ENCODE assay signal across 9 mouse cellular contexts in genomic region chr11:49986277-49987036, GRCm38 (mm10). TPM values are rescaled to one million over a fixed set of nuclear protein-coding genes. Genes with fewer than 3 reads are reported as not detected.
DNase-seq lines count a peak whose midpoint lies in the region; ATAC-seq and TF ChIP-seq lines count a peak whose summit lies in the region.
"Had no signal": no experiment of that assay in that cellular context is flagged by ENCODE, and none has a peak within 500 bp of the region (broad histone marks: within the 10 kb centered on the region; RNA-seq: fewer than 3 reads in every experiment).

No protein-coding gene starts in this region.

- H3K4me2 ChIP-seq in forebrain, embryonic 13.5 days, result no peak overlapping the region
- H3K4me2 ChIP-seq in hindbrain, embryonic 15.5 days, result no peak overlapping the region

- H3K4me3 ChIP-seq in forebrain, embryonic 13.5 days, result no peak overlapping the region
- H3K4me3 ChIP-seq in hindbrain, embryonic 15.5 days, result no peak overlapping the region
- no peak overlapping the region for H3K4me3 ChIP-seq in left cerebral cortex, adult 2 months

- intact Hi-C loops in left cerebral cortex, adult 2 months (cut with DNase I), result loop anchor here (1.0 to 5.0 kb wide), 2 partner anchors 36 to 144 kb away; no protein-coding TSS in a partner anchor

- H3K9me3 ChIP-seq in forebrain, embryonic 13.5 days (replicated peaks), result no peaks in the 10 kb centered on the region
- H3K9me3 ChIP-seq in hindbrain, embryonic 15.5 days, result no peaks in the 10 kb centered on the region

- peak; percentile 67 for TF ChIP-seq CTCF in left cerebral cortex, adult 2 months (IDR thresholded peaks at IDR 0.05)

- WGBS in forebrain, embryonic 13.5 days, result 22% methylated on average over 10 of the region's 10 CpGs
- 23% methylated on average over 10 of the region's 10 CpGs for WGBS in hindbrain, embryonic 15.5 days

- ATAC-seq in CD4-positive, CD25-positive, alpha-beta regulatory T cell, adult 4 months, result no peak
- peak; percentile 81; the same call in 1 of the 2 replicates for ATAC-seq in forebrain, embryonic 13.5 days
- 0 out of 2 replicates have a peak, but pooled peaks have one; percentile 46 for ATAC-seq in hindbrain, embryonic 15.5 days (ENCODE audit: low FRiP score, low read depth)

- H3K27ac ChIP-seq in forebrain, embryonic 13.5 days, result no peak overlapping the region
- H3K27ac ChIP-seq in hindbrain, embryonic 15.5 days (replicated peaks), result no peak overlapping the region
- no peak overlapping the region for H3K27ac ChIP-seq in left cerebral cortex, adult 2 months
- H3K27ac ChIP-seq: macrophage had no signal

- DNase-seq in CD4-positive, CD25-positive, alpha-beta regulatory T cell, adult 2 months (ENCODE audit: low read depth, low spot score), result peak; percentile 82
- peak; percentile 56 for DNase-seq in c-Kit-positive CD71-negative TER-119-negative erythroid progenitor cells, embryonic 14.5 days (ENCODE audit: low read depth)
- DNase-seq in left cerebral cortex, adult 2 months (ENCODE audit: extremely low spot score in 1 of 2, low spot score in 2 of 2), result peak; percentile 42 to 46
- DNase-seq in mesoderm, embryonic 11.5 days (ENCODE audit: low read depth, low spot score), result peak; percentile 66
- peak; percentile 72 for DNase-seq in spleen, adult 12 weeks (ENCODE audit: low spot score)

- no peak overlapping the region for H3K9ac ChIP-seq in forebrain, embryonic 13.5 days
- no peak overlapping the region for H3K9ac ChIP-seq in hindbrain, embryonic 15.5 days

- H3K27me3 ChIP-seq in forebrain, embryonic 13.5 days, result no peaks in the 10 kb centered on the region
- H3K27me3 ChIP-seq in hindbrain, embryonic 15.5 days, result no peaks in the 10 kb centered on the region

- H3K36me3 ChIP-seq in forebrain, embryonic 13.5 days (ENCODE audit: poor library complexity, severe bottlenecking), result no peaks in the 10 kb centered on the region
- H3K36me3 ChIP-seq in hindbrain, embryonic 15.5 days, result no peaks in the 10 kb centered on the region

- H3K4me1 ChIP-seq in forebrain, embryonic 13.5 days, result no peaks in the 10 kb centered on the region
- H3K4me1 ChIP-seq in hindbrain, embryonic 15.5 days (replicated peaks), result no peaks in the 10 kb centered on the region

RNA-seq across cellular contexts. Expression of gene Rnf130, which starts 38.7 kb away (rescaled TPM):
- 1 to 10 TPM; 2.5 to 5.7 TPM for polyA plus RNA-seq in CD4-positive, CD25-positive, alpha-beta regulatory T cell, adult 4 months (2017; shearing (Covaris generic))
- 59.5 and 64.1 TPM in 2 replicates for polyA plus RNA-seq in forebrain, embryonic 13.5 days (2015; fragmentation: Nextera tagmentation; extraction: Ambion mirVana)
- polyA plus RNA-seq in hindbrain, embryonic 15.5 days (2015; fragmentation: Nextera tagmentation; extraction: Ambion mirVana), result 64.6 and 71.0 TPM in 2 replicates
- 10 to 100 TPM; 91.9 to 95.4 TPM for total RNA-seq in left cerebral cortex, adult 2 months (2021)
